Mouse (Mus musculus): ENCODE measurements at regions not wholly inside any gene's neighbourhood (a gene's known extent, or its start where the extent isn't known, plus 50 kb on each side); places are given as distances from the start of the nearest gene placed in this dataset.

DNA sequence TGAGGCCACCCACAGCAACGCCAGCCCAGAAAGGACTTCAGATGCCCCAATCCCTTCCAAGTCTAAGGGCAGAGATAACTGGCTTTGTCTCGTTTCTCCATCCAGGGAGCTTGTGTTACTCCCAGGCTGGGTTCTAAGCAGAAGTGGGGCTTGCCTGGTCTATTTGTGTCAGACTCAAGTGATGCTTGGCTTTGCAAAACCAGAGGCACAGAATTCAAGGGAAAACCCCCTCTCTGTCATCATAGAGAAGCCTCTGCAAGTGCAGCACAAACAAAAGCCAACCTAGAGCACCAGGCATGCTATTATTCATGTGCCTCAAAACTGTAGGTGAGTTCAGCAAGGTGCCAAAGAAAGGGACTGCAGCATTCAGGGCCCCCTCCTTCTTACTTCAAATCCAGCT, 284.9 kb downstream of the Irs2 start:
- no peak for TF ChIP-seq CTCF (IDR thresholded peaks at IDR 0.05; ENCODE audit: low read depth)
- no peak for TF ChIP-seq EP300 (IDR thresholded peaks at IDR 0.05; ENCODE audit: low read depth)
- DNase-seq (ENCODE audit: low read depth in 3 of 3, low spot score in 3 of 3) (no peak), ATAC-seq (ENCODE audit: insufficient read depth) (no peak)
- Histone ChIP-seq H3K36me3 (replicated peaks; ENCODE audit: control insufficient read depth, insufficient read depth, low read depth) (no peaks in the 10 kb centered on the region), H3K9me3 (ENCODE audit: control insufficient read depth, low read length) (no peaks in the 10 kb centered on the region), H3K4me2 (ENCODE audit: low read depth) (no peak overlapping the region), H3K27me3 (ENCODE audit: control insufficient read depth, insufficient read depth, low read length) (no peaks in the 10 kb centered on the region), H3K4me3 (ENCODE audit: insufficient read depth in 1 of 2, low read depth in 2 of 2, low read length in 2 of 2) (no peak overlapping the region), H3K27ac (no peak overlapping the region), H3K9ac (replicated peaks) (no peak overlapping the region), H3K4me1 (replicated peaks; ENCODE audit: control insufficient read depth in 2 of 2, insufficient read depth in 2 of 2, low read length in 1 of 2) (no peaks in the 10 kb centered on the region)
- 40% methylated on average over 2 of the region's 2 CpGs for WGBS (ENCODE audit: insufficient replicate concordance)

GRCm38 (mm10) chr8:10722742-10723141, 285.5 kb downstream of the Irs2 start:
- Histone ChIP-seq H3K4me2 (ENCODE audit: low read depth) (no peak overlapping the region), H3K4me3 (ENCODE audit: insufficient read depth in 1 of 2, low read depth in 2 of 2, low read length in 2 of 2) (no peak overlapping the region), H3K27me3 (ENCODE audit: control insufficient read depth, insufficient read depth, low read length) (no peaks in the 10 kb centered on the region), H3K9me3 (ENCODE audit: control insufficient read depth, low read length) (no peaks in the 10 kb centered on the region), H3K9ac (replicated peaks) (no peak overlapping the region), H3K36me3 (replicated peaks; ENCODE audit: control insufficient read depth, insufficient read depth, low read depth) (no peaks in the 10 kb centered on the region), H3K27ac (no peak overlapping the region), H3K4me1 (replicated peaks; ENCODE audit: control insufficient read depth in 2 of 2, insufficient read depth in 2 of 2, low read length in 1 of 2) (no peaks in the 10 kb centered on the region)
- no peak for TF ChIP-seq CTCF (IDR thresholded peaks at IDR 0.05; ENCODE audit: low read depth)
- TF ChIP-seq EP300 (IDR thresholded peaks at IDR 0.05; ENCODE audit: low read depth) = no peak
- 52% methylated on average over 4 of the region's 4 CpGs for WGBS (ENCODE audit: insufficient replicate concordance)
- DNase-seq (ENCODE audit: low read depth in 3 of 3, low spot score in 3 of 3) (no peak), ATAC-seq (ENCODE audit: insufficient read depth) (no peak)

GRCm38 (mm10) chr8:10722342-10722741, 285.9 kb downstream of the Irs2 start:
- Histone ChIP-seq H3K4me3 (ENCODE audit: insufficient read depth in 1 of 2, low read depth in 2 of 2, low read length in 2 of 2) (no peak overlapping the region), H3K36me3 (replicated peaks; ENCODE audit: control insufficient read depth, insufficient read depth, low read depth) (no peaks in the 10 kb centered on the region), H3K27ac (no peak overlapping the region), H3K9ac (replicated peaks) (no peak overlapping the region), H3K4me2 (ENCODE audit: low read depth) (no peak overlapping the region), H3K9me3 (ENCODE audit: control insufficient read depth, low read length) (no peaks in the 10 kb centered on the region), H3K4me1 (replicated peaks; ENCODE audit: control insufficient read depth in 2 of 2, insufficient read depth in 2 of 2, low read length in 1 of 2) (no peaks in the 10 kb centered on the region), H3K27me3 (ENCODE audit: control insufficient read depth, insufficient read depth, low read length) (no peaks in the 10 kb centered on the region)
- WGBS (ENCODE audit: insufficient replicate concordance) = 83% methylated on average over 3 of the region's 3 CpGs
- no peak for TF ChIP-seq CTCF (IDR thresholded peaks at IDR 0.05; ENCODE audit: low read depth)
- TF ChIP-seq EP300 (IDR thresholded peaks at IDR 0.05; ENCODE audit: low read depth) = no peak
- ATAC-seq (ENCODE audit: insufficient read depth) = no peak
- DNase-seq (ENCODE audit: low read depth in 3 of 3, low spot score in 3 of 3) = no peak

DNA sequence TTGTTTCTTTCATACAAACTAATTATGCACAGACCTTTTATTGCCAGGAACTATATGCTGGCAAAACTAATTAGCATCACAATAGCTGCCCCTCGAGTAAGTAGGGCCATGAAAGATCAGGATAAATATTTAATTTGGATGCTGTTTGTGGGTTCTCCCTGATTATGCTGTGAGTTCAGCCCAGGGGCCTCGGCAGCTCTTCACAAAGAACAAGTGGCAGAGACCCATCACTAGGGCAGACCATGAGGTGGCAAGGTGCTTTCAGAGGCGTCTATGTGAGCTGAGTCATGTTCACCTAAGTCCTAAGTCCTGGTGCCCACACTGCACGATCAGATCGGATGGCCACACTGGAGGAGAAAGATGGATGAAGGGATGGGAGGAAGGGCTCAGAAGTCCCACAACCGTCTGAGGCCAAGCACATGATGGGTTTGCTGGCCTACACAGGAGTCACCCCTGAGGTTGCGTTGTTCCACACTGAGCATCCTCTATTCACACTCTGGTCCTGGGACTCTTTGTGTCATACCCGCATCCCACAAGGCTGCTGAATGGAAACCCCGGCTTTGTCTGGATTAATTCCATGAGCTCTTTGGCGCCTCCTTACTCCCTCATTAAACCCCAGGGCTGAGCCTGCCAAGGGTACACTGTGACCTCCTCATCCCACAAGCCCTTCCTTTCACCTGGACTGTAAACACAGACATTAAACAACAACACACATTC, 287.0 kb downstream of the Irs2 start:
- no peaks in the 10 kb centered on the region for H3K9me3 ChIP-seq (ENCODE audit: control insufficient read depth, low read length)
- H3K4me1 ChIP-seq (replicated peaks; ENCODE audit: control insufficient read depth in 2 of 2, insufficient read depth in 2 of 2, low read length in 1 of 2) = no peaks in the 10 kb centered on the region
- no peak overlapping the region for H3K4me2 ChIP-seq (ENCODE audit: low read depth)
- no peak overlapping the region for H3K4me3 ChIP-seq (ENCODE audit: insufficient read depth in 1 of 2, low read depth in 2 of 2, low read length in 2 of 2)
- no peak overlapping the region for H3K9ac ChIP-seq (replicated peaks)
- TF ChIP-seq EP300 (IDR thresholded peaks at IDR 0.05; ENCODE audit: low read depth) (no peak), CTCF (IDR thresholded peaks at IDR 0.05; ENCODE audit: low read depth) (no peak)
- H3K36me3 ChIP-seq (replicated peaks; ENCODE audit: control insufficient read depth, insufficient read depth, low read depth) = no peaks in the 10 kb centered on the region
- DNase-seq (ENCODE audit: low read depth in 3 of 3, low spot score in 3 of 3) (no peak), ATAC-seq (ENCODE audit: insufficient read depth) (no peak)
- H3K27me3 ChIP-seq (ENCODE audit: control insufficient read depth, insufficient read depth, low read length) = no peaks in the 10 kb centered on the region
- no peak overlapping the region for H3K27ac ChIP-seq
- 56% methylated on average over 10 of the region's 10 CpGs for WGBS (ENCODE audit: insufficient replicate concordance)

- 70% methylated on average over 3 of the region's 3 CpGs for WGBS (ENCODE audit: insufficient replicate concordance)
- TF ChIP-seq CTCF (IDR thresholded peaks at IDR 0.05; ENCODE audit: low read depth) (no peak), EP300 (IDR thresholded peaks at IDR 0.05; ENCODE audit: low read depth) (no peak)
- Histone ChIP-seq H3K9me3 (ENCODE audit: control insufficient read depth, low read length) (no peaks in the 10 kb centered on the region), H3K4me3 (ENCODE audit: insufficient read depth in 1 of 2, low read depth in 2 of 2, low read length in 2 of 2) (no peak overlapping the region), H3K27ac (no peak overlapping the region), H3K4me1 (replicated peaks; ENCODE audit: control insufficient read depth in 2 of 2, insufficient read depth in 2 of 2, low read length in 1 of 2) (no peaks in the 10 kb centered on the region), H3K9ac (replicated peaks) (no peak overlapping the region), H3K27me3 (ENCODE audit: control insufficient read depth, insufficient read depth, low read length) (no peaks in the 10 kb centered on the region), H3K4me2 (ENCODE audit: low read depth) (no peak overlapping the region), H3K36me3 (replicated peaks; ENCODE audit: control insufficient read depth, insufficient read depth, low read depth) (no peaks in the 10 kb centered on the region)
- ATAC-seq (ENCODE audit: insufficient read depth) (no peak), DNase-seq (ENCODE audit: low read depth in 3 of 3, low spot score in 3 of 3) (no peak)
Measured at GRCm38 (mm10) chr8:10720398-10720797, 287.9 kb downstream of the Irs2 start.
